Mouse (Mus musculus) brain, embryonic 18.5 days (tissue): ENCODE data around the gene Map7d1.

Source experiments
- DNase-seq: peaks from one replicate; pipeline ENCODE4 v3.0.0-alpha.2; 2012; ENCODE audit warnings: low read depth, low spot score

The Map7d1 gene

GRCm38 (mm10) chr4:126269292-126269691 is 13.1 kb upstream of the Map7d1 start:
- DNase-seq: no peak

- peak; percentile 96 for DNase-seq
Measured at GRCm38 (mm10) chr4:126262119-126262807, 6.1 kb upstream of the Map7d1 start, which contains the start of gene Trappc3. Gene Trappc3 (plus strand): TSS chr4:126262325.

GRCm38 (mm10) chr4:126261675-126262074 is 5.5 kb upstream of the Map7d1 start:
- no peak for DNase-seq

GRCm38 (mm10) chr4:126261266-126261665 is 5.1 kb upstream of the Map7d1 start:
- DNase-seq: no peak

GRCm38 (mm10) chr4:126260520-126261201 is 4.5 kb upstream of the Map7d1 start:
- DNase-seq: no peak

- no peak for DNase-seq
Measured at GRCm38 (mm10) chr4:126259523-126260160, 3.5 kb upstream of the Map7d1 start.

- DNase-seq: no peak
Measured at GRCm38 (mm10) chr4:126259063-126259462, 2.9 kb upstream of the Map7d1 start.

GRCm38 (mm10) chr4:126256967-126257881 is 1.1 kb upstream of the Map7d1 start:
- no peak for DNase-seq

- DNase-seq: no peak
Measured at GRCm38 (mm10) chr4:126255113-126256001, 786 bp downstream of the Map7d1 start.

- no peak for DNase-seq
Measured at GRCm38 (mm10) chr4:126254315-126255112, 1.6 kb downstream of the Map7d1 start.

GRCm38 (mm10) chr4:126253637-126254272 is 2.4 kb downstream of the Map7d1 start:
- no peak for DNase-seq

GRCm38 (mm10) chr4:126252411-126253237 is 3.5 kb downstream of the Map7d1 start:
- no peak for DNase-seq

GRCm38 (mm10) chr4:126251655-126252254 is 4.4 kb downstream of the Map7d1 start:
- DNase-seq: no peak

GRCm38 (mm10) chr4:126250659-126251058 is 5.5 kb downstream of the Map7d1 start:
- no peak for DNase-seq

GRCm38 (mm10) chr4:126248261-126248868 is 7.8 kb downstream of the Map7d1 start:
- DNase-seq: no peak

- no peak for DNase-seq
Measured at GRCm38 (mm10) chr4:126246202-126246889, 9.8 kb downstream of the Map7d1 start.

- no peak for DNase-seq
Measured at GRCm38 (mm10) chr4:126242510-126242909, 13.6 kb downstream of the Map7d1 start.
